Mouse (Mus musculus): ENCODE data around the gene 4933430I17Rik.

DNA sequence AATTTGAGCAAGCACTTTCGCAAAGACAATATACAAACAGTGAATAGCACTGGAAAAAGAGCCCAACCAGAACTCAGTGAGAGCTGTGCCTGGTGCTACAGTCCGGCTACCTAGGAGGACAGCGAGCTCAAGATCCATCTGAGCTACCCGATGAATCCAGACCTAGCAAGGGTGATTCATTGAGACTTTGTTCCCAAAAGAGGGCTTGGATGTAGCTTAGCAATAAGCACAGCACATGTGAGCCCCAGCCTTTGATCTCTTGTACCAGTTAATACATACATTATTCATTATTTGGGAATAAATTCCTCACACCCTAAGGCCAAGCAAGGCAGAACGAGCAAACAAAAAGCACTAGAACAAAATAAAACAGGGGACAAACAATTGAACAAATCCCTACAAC, 69.3 kb downstream of the 4933430I17Rik start:
- TF ChIP-seq CTCF (conservative IDR thresholded peaks at IDR 0.05; ENCODE audit: insufficient read depth, insufficient read length, low read depth, low read length) (no peak), POLR2A (IDR thresholded peaks at IDR 0.05; ENCODE audit: low read depth, low read length) (no peak)
